Mouse (Mus musculus) left cerebral cortex, postnatal 4 days (tissue): Measurements from ENCODE around the gene 2210418O10Rik. TPM values are rescaled to one million over a fixed set of nuclear protein-coding genes. Genes with fewer than 3 reads are reported as not detected.
"Not testable (repeated sequence)": the region's sequence is repeated elsewhere in the genome, so short reads cannot be mapped to it uniquely, and the experiment has no call there.

ENCODE experiments used
- DNase-seq: peaks from one replicate; pipeline ENCODE4 v3.0.0-alpha.2; 2022
- intact Hi-C: fragments of 180-260 bp; cut with DNase I; formaldehyde crosslinking; loops from one replicate; pipeline ENCODE4 v1.15.1; 2025
- total RNA-seq, 2 experiments: library from RNA; stranded (reverse); gene quantifications; 2 replicates each; pipeline ENCODE4 v1.2.3; 2021

The 2210418O10Rik gene
- total RNA-seq = 1 to 10 TPM; 4.7 to 5.0 TPM

DNA sequence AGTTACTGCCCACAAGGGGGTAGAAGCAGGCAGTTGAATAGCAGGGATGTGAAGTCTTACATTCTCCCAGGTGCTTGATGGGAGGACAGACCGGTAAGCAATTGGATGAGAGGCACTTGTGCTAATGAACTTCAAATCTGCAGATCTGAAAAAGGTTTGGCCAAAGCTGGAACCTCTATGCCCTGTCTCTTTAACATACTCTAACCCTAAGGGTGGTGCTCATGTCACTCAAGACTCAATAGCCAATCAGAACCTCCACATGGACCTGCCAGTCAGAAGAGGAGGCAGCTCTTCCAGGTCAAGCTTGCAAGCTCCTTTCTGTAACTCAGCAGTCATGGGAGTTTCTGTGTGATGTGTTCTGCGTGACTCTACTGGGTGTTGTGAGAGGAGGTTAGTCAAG is at the start of gene 2210418O10Rik:
Gene 2210418O10Rik, plus strand, starts transcription at position 301 of the 400 bp plus-strand sequence.
- intact Hi-C loops = not testable (repeated sequence)

GRCm38 (mm10) chr2:176248519-176248918 is 22.1 kb downstream of the 2210418O10Rik start:
- DNase-seq, intact Hi-C loops: not testable (repeated sequence)

More for the DNA sequence above, at the start of gene 2210418O10Rik:
- not testable (repeated sequence) for DNase-seq

Other genes with a start within 250 kb of the 2210418O10Rik start
- 1 to 10 TPM; 2.5 to 5.2 TPM for gene Gm2004, start 76.7 kb upstream of the 2210418O10Rik start, total RNA-seq
- not detected for gene Gm11009, start 92.9 kb downstream of the 2210418O10Rik start, total RNA-seq
- 10 to 100 TPM; 15.1 to 20.9 TPM for gene Gm14435, start 197.0 kb downstream of the 2210418O10Rik start, total RNA-seq